Mouse (Mus musculus): Measurements from ENCODE around the gene Zfp688.
A peak's percentile ranks its signal among the peaks of the same experiment; 100 is the strongest.
"Not testable (repeated sequence)": the region's sequence is repeated elsewhere in the genome, so short reads cannot be mapped to it uniquely, and the experiment has no call there.

GRCm38 (mm10) chr7:127371870-127372269, 50.0 kb downstream of the Zfp688 start:
- TF ChIP-seq POLR2A (IDR thresholded peaks at IDR 0.05; ENCODE audit: insufficient read depth, low read length), result not testable (repeated sequence)
- peak; percentile 57 for TF ChIP-seq CTCF (IDR thresholded peaks at IDR 0.05; ENCODE audit: low read depth, low read length)

Data from ES-Bruce4 (cell line).